Comparison of ENCODE assay signal across 27 mouse cellular contexts in genomic region chr2:68515409-68515808, GRCm38 (mm10).
"Had no signal": no experiment of that assay in that cellular context is flagged by ENCODE, and none has a peak within 500 bp of the region (broad histone marks: within the 10 kb centered on the region; RNA-seq: fewer than 3 reads in every experiment).

No protein-coding gene starts in this region.

- ATAC-seq: hindbrain, postnatal 0 days; intestine, embryonic 16.5 days; liver, embryonic 12.5 days had no signal

- H3K36me3 ChIP-seq: heart, embryonic 13.5 days; heart, embryonic 15.5 days; hindbrain, embryonic 13.5 days; hindbrain, embryonic 15.5 days; kidney, embryonic 15.5 days; limb, embryonic 13.5 days; limb, embryonic 15.5 days; liver, embryonic 12.5 days had no signal

- H3K4me1 ChIP-seq: heart, embryonic 15.5 days; hindbrain, embryonic 13.5 days; hindbrain, embryonic 15.5 days; kidney, embryonic 15.5 days; limb, embryonic 13.5 days; limb, embryonic 15.5 days; liver, embryonic 12.5 days had no signal

- H3K9me3 ChIP-seq: heart, embryonic 13.5 days; heart, embryonic 15.5 days; hindbrain, embryonic 13.5 days; hindbrain, embryonic 15.5 days; kidney, embryonic 15.5 days; limb, embryonic 13.5 days; limb, embryonic 15.5 days; liver, embryonic 12.5 days had no signal

- H3K4me3 ChIP-seq: heart, adult 2 months; heart, embryonic 13.5 days; heart, embryonic 15.5 days; hindbrain, embryonic 13.5 days; hindbrain, embryonic 15.5 days; kidney, embryonic 15.5 days; layer of hippocampus, adult 2 months; left cerebral cortex, adult 2 months; limb, embryonic 13.5 days; limb, embryonic 15.5 days; liver, embryonic 12.5 days had no signal

- DNase-seq: gastrocnemius, postnatal 14 days; gastrocnemius, postnatal 36 days; heart, adult 11 months; heart, adult 2 months; heart, postnatal 14 days; heart, postnatal 36 days; kidney, adult 11 months; kidney, adult 2 months; kidney, adult 9 months; kidney, postnatal 14 days; kidney, postnatal 36 days; left cerebral cortex, postnatal 4 days had no signal

- H3K27me3 ChIP-seq: heart, embryonic 13.5 days; heart, embryonic 15.5 days; hindbrain, embryonic 13.5 days; hindbrain, embryonic 15.5 days; kidney, embryonic 15.5 days; limb, embryonic 13.5 days; limb, embryonic 15.5 days; liver, embryonic 12.5 days had no signal

- H3K9ac ChIP-seq: heart, embryonic 13.5 days; heart, embryonic 15.5 days; hindbrain, embryonic 13.5 days; hindbrain, embryonic 15.5 days; kidney, embryonic 15.5 days; limb, embryonic 13.5 days; limb, embryonic 15.5 days; liver, embryonic 12.5 days; liver, embryonic 14.5 days had no signal

- H3K27ac ChIP-seq: heart, adult 2 months; heart, embryonic 13.5 days; heart, embryonic 15.5 days; hindbrain, embryonic 13.5 days; hindbrain, embryonic 15.5 days; hindbrain, postnatal 0 days; kidney, embryonic 15.5 days; kidney, postnatal 0 days; layer of hippocampus, adult 2 months; left cerebral cortex, adult 2 months; limb, embryonic 13.5 days; limb, embryonic 15.5 days; liver, embryonic 12.5 days; liver, embryonic 14.5 days had no signal

- H3K4me2 ChIP-seq: heart, embryonic 11.5 days; heart, embryonic 13.5 days; heart, embryonic 15.5 days; hindbrain, embryonic 13.5 days; hindbrain, embryonic 15.5 days; kidney, embryonic 15.5 days; limb, embryonic 13.5 days; limb, embryonic 15.5 days; liver, embryonic 12.5 days had no signal
